Mouse (Mus musculus): ENCODE measurements around the gene Zdhhc7.

Gene Zdhhc7

DNA sequence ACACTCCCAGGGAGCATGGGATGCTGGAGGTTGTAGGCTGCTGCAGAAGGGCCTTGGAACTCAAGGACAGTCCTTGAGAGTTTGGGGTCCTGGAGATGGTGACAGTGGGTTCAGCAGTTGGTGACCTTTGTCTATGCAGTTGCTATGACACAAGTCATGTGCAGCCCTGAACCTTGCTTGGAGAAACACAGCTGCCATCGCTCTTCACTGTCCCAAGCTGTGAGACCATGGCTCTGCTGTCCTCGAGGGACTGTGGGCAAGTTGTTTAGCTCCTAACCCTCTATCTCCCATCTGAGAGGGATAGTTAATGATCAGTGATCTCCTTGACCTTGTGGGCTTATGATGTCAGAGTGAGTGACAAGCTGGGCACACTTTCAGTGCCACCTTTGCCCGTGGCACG lies 64.7 kb downstream of the Zdhhc7 start:
- DNase-seq (ENCODE audit: low spot score in 2 of 2): no peak

DNA sequence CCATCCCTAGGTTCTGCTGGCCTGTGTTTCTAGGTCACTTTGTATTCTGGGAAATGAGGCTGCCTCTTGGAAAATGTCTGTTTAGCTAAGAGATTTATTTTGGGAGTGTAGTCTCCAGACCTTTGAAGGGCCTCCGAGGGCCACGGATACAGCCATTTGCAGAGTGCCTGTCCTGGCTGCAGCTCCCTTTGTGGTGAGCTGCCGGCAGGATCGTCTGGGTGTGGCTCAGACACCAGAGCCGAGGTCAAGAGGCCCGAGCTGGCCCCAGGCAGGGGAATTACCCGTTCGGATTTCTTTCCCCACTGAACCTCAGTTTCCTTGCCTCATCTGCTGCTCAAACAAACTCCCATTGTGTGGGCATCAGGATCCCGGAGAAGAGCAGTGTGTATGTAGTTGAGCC lies 65.2 kb downstream of the Zdhhc7 start:
- no peak for DNase-seq (ENCODE audit: low spot score in 2 of 2)

DNA sequence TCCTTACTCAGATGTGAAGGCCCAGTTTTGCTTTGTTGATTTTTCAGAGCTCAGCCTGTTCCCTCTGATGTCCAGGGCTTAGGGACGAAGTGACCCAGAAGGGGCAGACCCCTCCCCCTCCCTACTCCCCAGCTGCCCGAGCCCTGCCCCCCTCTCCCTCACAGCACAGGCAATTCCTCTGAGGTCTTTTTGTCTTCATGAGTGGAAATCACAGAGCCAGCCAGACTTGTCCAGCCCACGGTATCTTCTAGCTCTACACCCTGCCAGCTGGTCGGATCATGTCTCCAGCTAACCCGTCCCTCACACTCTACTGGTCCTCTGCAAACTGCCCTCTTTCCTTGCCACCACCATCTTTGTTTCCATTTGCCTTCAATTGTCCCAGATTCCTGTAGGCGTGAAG lies 66.8 kb downstream of the Zdhhc7 start:
- DNase-seq (ENCODE audit: low spot score in 2 of 2): no peak

DNA sequence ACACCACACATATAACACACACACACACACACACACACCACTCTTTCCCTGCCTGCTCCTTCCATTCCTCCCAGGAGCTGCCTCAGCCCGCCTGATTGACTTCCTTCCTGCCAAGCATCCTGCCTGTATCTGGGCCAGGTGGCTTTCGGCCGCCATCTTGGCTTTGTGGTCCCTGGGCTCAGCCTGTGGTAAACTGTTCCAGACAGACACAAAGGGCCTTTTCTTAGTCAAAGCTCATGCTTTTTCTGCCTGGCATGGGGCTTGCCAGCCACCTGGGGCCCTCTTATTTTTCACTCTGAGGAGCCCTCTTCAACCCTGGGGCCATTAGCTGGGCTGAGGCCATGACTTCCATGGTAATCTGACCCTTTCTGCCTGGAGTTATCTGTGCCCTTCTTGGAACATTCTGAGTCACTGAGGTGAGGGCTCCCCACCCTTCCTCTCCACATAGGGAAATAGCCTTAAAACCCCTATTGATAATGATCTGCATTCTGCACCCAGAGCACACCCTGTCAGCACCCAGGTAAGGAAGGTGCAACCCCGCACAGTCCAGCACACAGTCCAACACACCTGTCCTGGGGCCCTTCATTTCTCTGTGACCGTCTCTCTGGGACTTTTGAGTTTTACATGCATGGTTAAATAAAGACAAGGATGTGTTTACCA lies 68.6 kb downstream of the Zdhhc7 start:
- no peak for DNase-seq (ENCODE audit: low spot score in 2 of 2)
